Mouse (Mus musculus): ENCODE data around the gene Lekr1. TPM values are rescaled to one million over a fixed set of nuclear protein-coding genes. Genes with fewer than 3 reads are reported as not detected.
A peak's percentile ranks its signal among the peaks of the same experiment; 100 is the strongest.

Lekr1 gene
- polyA plus RNA-seq, 1 experiment from 2014 or later: 7.0 TPM

DNA sequence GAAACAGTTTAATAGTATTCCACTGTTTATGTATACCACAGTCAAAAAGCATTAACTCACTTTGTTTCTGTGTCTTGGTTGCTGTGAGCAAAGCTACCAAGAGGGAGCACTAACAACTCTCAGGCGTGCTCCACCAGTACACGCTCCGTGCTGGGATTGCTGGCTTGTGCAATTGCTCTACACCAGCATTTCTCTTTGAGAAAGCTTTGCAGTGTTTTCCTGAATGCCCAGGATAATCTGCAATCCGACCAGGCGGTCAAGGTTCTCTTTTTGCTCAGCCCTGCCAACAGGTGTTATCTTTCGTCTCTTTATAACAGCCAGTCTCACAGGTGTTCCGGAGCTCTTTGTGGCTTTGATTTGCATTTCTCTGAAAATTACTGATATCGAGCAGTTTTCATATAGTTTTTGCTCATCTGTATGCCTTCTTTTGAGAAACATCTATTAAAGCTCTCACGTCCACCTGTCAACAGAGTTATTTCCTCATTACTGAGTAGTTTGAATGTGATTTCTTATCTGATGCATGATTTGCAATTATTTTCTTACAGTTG, 36.4 kb upstream of the Lekr1 start:
- Histone ChIP-seq H3K27me3 (ENCODE audit: control insufficient read depth, insufficient read depth, low read length) (peaks cover 6% of the 10 kb centered on the region; the same call in 1 of the 2 replicates), H3K4me2 (ENCODE audit: low read length) (no peak overlapping the region), H3K9me3 (ENCODE audit: control insufficient read depth, low read length) (no peaks in the 10 kb centered on the region), H3K36me3 (ENCODE audit: control insufficient read depth, insufficient read depth, low read length) (no peaks in the 10 kb centered on the region), H3K4me1 (ENCODE audit: control insufficient read depth, insufficient read depth, low read length) (peaks cover 11% of the 10 kb centered on the region; the same call in 1 of the 2 replicates), H3K9ac (replicated peaks; ENCODE audit: low read length) (no peak overlapping the region), H3K4me3 (replicated peaks; ENCODE audit: low read depth, low read length) (no peak overlapping the region), H3K27ac (replicated peaks; ENCODE audit: low read depth, low read length) (no peak overlapping the region)
- 86% methylated on average over 9 of the region's 9 CpGs for WGBS
- ATAC-seq (ENCODE audit: low FRiP score, low TSS enrichment): no peak
- DNase-seq: no peak

DNA sequence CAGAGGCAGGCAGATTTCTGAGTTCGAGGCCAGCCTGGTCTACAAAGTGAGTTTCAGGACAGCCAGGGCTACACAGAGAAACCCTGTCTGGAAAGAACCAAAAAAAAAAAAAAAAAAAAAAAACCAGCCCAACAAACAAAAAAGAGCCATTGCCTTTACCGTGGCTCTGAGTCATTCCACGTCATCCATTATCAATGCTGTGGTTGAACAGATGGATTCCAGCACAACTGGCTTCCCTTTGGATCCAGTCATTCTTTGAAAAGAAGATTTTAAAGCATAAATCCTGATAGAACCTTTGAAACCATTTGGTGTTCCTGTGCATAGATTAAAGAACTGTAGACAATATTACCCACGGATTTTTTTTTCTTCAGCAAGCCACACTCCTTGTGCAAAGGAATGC, 32.4 kb upstream of the Lekr1 start:
- Histone ChIP-seq H3K9ac (replicated peaks; ENCODE audit: low read length) (no peak overlapping the region), H3K9me3 (ENCODE audit: control insufficient read depth, low read length) (no peaks in the 10 kb centered on the region), H3K27ac (replicated peaks; ENCODE audit: low read depth, low read length) (no peak overlapping the region), H3K36me3 (ENCODE audit: control insufficient read depth, insufficient read depth, low read length) (no peaks in the 10 kb centered on the region), H3K4me1 (ENCODE audit: control insufficient read depth, insufficient read depth, low read length) (0 out of 2 replicates have a peak, but pooled peaks cover 2% of the 10 kb centered on the region), H3K4me2 (ENCODE audit: low read length) (no peak overlapping the region), H3K4me3 (replicated peaks; ENCODE audit: low read depth, low read length) (no peak overlapping the region), H3K27me3 (ENCODE audit: control insufficient read depth, insufficient read depth, low read length) (peaks cover 6% of the 10 kb centered on the region; the same call in 1 of the 2 replicates)
- DNase-seq (no peak), ATAC-seq (ENCODE audit: low FRiP score, low TSS enrichment) (no peak)
- 74% methylated on average over 4 of the region's 4 CpGs for WGBS

DNA sequence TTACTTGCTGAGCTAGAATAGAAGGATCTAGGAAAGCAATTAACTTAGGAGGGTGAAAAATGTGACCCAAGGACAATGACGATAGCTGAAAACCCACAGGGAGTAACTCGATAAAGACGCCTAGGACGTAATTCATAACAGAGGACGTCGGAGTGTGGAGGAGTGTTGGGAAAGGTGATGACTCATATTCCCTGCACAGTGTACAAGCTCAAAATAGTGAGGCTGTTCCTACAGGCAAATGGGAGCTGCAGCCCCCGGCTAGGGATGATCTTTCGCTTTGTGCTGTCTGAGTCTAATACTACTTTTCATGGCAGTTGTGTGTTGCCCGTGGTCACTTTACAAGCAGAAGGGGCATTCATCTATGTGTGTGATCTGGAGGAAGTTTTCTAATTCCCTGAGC, 30.0 kb upstream of the Lekr1 start:
- Histone ChIP-seq H3K9me3 (ENCODE audit: control insufficient read depth, low read length) (no peaks in the 10 kb centered on the region), H3K4me1 (ENCODE audit: control insufficient read depth, insufficient read depth, low read length) (0 out of 2 replicates have a peak, but pooled peaks cover 2% of the 10 kb centered on the region), H3K36me3 (ENCODE audit: control insufficient read depth, insufficient read depth, low read length) (no peaks in the 10 kb centered on the region), H3K4me2 (ENCODE audit: low read length) (no peak overlapping the region), H3K4me3 (replicated peaks; ENCODE audit: low read depth, low read length) (no peak overlapping the region), H3K27ac (replicated peaks; ENCODE audit: low read depth, low read length) (no peak overlapping the region), H3K27me3 (ENCODE audit: control insufficient read depth, insufficient read depth, low read length) (no peaks in the 10 kb centered on the region; the same call in 1 of the 2 replicates), H3K9ac (replicated peaks; ENCODE audit: low read length) (no peak overlapping the region)
- WGBS: 59% methylated on average over 9 of the region's 9 CpGs
- no peak for ATAC-seq (ENCODE audit: low FRiP score, low TSS enrichment)
- no peak for DNase-seq

DNA sequence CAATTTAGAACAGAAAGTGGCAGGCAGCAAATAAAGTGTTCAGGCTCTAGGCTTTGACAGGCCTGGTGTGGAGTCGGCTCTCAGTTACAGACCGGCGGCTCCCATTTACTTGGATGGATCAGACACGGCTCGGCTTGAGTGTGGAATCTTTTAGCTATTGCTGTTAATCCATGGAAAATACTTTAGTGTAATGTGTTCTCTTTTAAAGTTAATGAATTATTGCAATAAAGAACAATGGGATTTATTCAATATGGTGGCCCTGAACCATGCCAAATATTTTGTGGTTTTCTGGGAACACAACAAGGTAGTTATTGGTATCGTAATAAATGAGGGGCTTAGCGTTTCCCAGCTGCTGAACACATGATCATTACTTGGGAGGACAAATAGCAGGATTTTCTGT, 28.7 kb upstream of the Lekr1 start:
- H3K4me3 ChIP-seq (replicated peaks; ENCODE audit: low read depth, low read length): no peak overlapping the region
- WGBS: 32% methylated on average over 7 of the region's 7 CpGs

DNA sequence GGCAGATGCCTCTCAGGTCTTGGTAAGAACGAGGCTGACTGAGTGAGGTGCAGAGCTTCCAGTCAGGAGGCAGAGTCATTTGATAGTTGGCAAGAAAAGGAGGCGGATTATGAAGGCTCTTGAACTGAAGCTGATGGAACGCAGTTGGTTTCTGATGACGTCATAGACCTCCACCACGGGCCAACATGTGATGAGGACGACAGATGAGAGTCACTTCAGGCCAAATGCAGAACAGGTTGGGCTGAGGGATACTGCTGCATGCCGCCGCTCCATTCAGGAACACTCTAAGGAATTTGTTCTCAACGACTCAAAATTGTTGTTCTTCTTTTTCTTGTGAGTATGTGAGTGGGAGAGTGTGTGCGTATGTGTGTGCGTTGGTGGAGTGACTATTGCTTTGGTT, 27.1 kb upstream of the Lekr1 start:
- DNase-seq (no peak), ATAC-seq (ENCODE audit: low FRiP score, low TSS enrichment) (no peak)
- Histone ChIP-seq H3K9ac (replicated peaks; ENCODE audit: low read length) (no peak overlapping the region), H3K36me3 (ENCODE audit: control insufficient read depth, insufficient read depth, low read length) (no peaks in the 10 kb centered on the region), H3K4me2 (ENCODE audit: low read length) (no peak overlapping the region), H3K27ac (replicated peaks; ENCODE audit: low read depth, low read length) (no peak overlapping the region), H3K4me1 (ENCODE audit: control insufficient read depth, insufficient read depth, low read length) (0 out of 2 replicates have a peak, but pooled peaks cover 2% of the 10 kb centered on the region), H3K9me3 (ENCODE audit: control insufficient read depth, low read length) (no peaks in the 10 kb centered on the region), H3K27me3 (ENCODE audit: control insufficient read depth, insufficient read depth, low read length) (no peaks in the 10 kb centered on the region; the same call in 1 of the 2 replicates), H3K4me3 (replicated peaks; ENCODE audit: low read depth, low read length) (no peak overlapping the region)
- WGBS: 95% methylated on average over 11 of the region's 11 CpGs

More for the DNA sequence above, 28.7 kb upstream of the Lekr1 start:
- H3K27me3 ChIP-seq (ENCODE audit: control insufficient read depth, insufficient read depth, low read length): no peaks in the 10 kb centered on the region; the same call in 1 of the 2 replicates
- DNase-seq: peak; percentile 58
- H3K9ac ChIP-seq (replicated peaks; ENCODE audit: low read length): no peak overlapping the region
- H3K9me3 ChIP-seq (ENCODE audit: control insufficient read depth, low read length): no peaks in the 10 kb centered on the region
- H3K4me1 ChIP-seq (ENCODE audit: control insufficient read depth, insufficient read depth, low read length): 0 out of 2 replicates have a peak, but pooled peaks cover 2% of the 10 kb centered on the region
- no peak overlapping the region for H3K27ac ChIP-seq (replicated peaks; ENCODE audit: low read depth, low read length)
- H3K4me2 ChIP-seq (ENCODE audit: low read length): no peak overlapping the region
- no peak for ATAC-seq (ENCODE audit: low FRiP score, low TSS enrichment)
- no peaks in the 10 kb centered on the region for H3K36me3 ChIP-seq (ENCODE audit: control insufficient read depth, insufficient read depth, low read length)

DNA sequence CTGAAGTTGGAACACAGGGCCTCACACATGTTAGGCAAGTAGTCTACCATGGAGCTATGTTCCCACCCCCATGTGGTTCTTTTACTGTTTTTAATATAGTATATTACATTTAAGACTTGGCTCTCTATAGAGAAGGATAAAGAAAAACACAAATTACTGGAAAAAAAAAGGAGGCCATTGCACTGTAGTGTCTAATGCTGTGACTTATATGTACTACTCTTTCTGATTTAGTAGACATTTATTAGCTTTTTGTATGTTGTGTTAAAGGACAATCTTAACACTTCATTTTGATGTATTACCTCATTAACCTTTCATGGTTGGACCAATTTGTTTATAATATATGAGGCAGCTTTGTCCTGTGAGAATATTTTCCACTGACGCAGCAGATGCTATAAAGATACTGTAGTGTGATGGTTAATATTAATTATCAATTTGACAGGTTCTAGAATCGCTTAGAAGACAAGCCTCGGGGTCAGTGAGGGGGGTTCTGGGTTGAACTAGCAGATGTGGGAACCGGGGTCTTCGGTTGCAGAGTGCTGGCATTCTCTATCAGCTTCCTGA, 26.5 kb upstream of the Lekr1 start:
- no peak overlapping the region for H3K4me3 ChIP-seq (replicated peaks; ENCODE audit: low read depth, low read length)
- DNase-seq (no peak), ATAC-seq (ENCODE audit: low FRiP score, low TSS enrichment) (no peak)
- no peak overlapping the region for H3K9ac ChIP-seq (replicated peaks; ENCODE audit: low read length)
- H3K27ac ChIP-seq (replicated peaks; ENCODE audit: low read depth, low read length): no peak overlapping the region
- no peak overlapping the region for H3K4me2 ChIP-seq (ENCODE audit: low read length)
- 82% methylated on average over 5 of the region's 5 CpGs for WGBS
- no peaks in the 10 kb centered on the region; the same call in 1 of the 2 replicates for H3K27me3 ChIP-seq (ENCODE audit: control insufficient read depth, insufficient read depth, low read length)
- 0 out of 2 replicates have a peak, but pooled peaks cover 2% of the 10 kb centered on the region for H3K4me1 ChIP-seq (ENCODE audit: control insufficient read depth, insufficient read depth, low read length)
- no peaks in the 10 kb centered on the region for H3K9me3 ChIP-seq (ENCODE audit: control insufficient read depth, low read length)
- no peaks in the 10 kb centered on the region for H3K36me3 ChIP-seq (ENCODE audit: control insufficient read depth, insufficient read depth, low read length)

DNA sequence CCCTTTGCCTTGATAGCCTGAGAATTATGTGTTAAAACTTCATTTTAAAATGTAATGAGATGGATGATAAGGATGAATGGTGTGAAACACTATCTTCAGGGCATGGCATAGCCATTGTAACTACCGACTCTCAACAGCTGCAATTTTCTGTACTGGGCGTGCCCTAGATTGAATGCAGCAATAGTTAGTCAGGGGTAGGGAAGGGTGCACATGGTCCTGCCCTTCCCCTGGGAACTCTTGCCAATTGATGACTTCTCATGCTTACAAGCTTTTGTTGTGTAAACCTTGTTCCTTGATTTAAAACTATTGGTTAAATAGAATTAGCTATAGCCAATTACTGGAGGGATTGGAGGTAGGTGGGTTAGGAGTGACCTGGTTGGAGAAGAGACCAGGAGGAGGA, 23.1 kb upstream of the Lekr1 start:
- H3K9me3 ChIP-seq (ENCODE audit: control insufficient read depth, low read length): no peaks in the 10 kb centered on the region

DNA sequence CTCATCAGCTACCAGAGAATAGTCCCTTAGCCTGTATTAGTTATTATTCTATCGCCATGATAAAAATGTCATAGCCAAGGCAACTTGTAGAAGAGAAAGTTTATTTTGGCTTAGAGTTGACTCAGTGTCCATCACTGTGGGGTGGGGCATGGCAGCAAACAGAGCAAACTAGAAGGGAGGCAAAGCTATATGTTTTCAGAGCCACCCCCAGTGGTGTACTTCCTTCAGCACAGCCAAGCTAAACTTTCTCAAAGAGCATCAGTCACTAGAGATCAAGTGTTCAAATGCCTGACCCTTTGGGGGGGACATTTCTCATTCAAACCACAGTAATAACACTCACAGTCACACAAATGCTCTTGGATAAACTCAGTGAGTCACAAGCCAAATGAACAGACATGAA, 22.4 kb upstream of the Lekr1 start:
- no peaks in the 10 kb centered on the region for H3K4me1 ChIP-seq (ENCODE audit: control insufficient read depth, insufficient read depth, low read length)

More for the DNA sequence above, 23.1 kb upstream of the Lekr1 start:
- Histone ChIP-seq H3K4me3 (replicated peaks; ENCODE audit: low read depth, low read length) (no peak overlapping the region), H3K27me3 (ENCODE audit: control insufficient read depth, insufficient read depth, low read length) (no peaks in the 10 kb centered on the region), H3K4me2 (ENCODE audit: low read length) (no peak overlapping the region), H3K4me1 (ENCODE audit: control insufficient read depth, insufficient read depth, low read length) (no peaks in the 10 kb centered on the region), H3K9ac (replicated peaks; ENCODE audit: low read length) (no peak overlapping the region), H3K36me3 (ENCODE audit: control insufficient read depth, insufficient read depth, low read length) (no peaks in the 10 kb centered on the region), H3K27ac (replicated peaks; ENCODE audit: low read depth, low read length) (no peak overlapping the region)
- DNase-seq (no peak), ATAC-seq (ENCODE audit: low FRiP score, low TSS enrichment) (no peak)
- 86% methylated on average over 2 of the region's 2 CpGs for WGBS

DNA sequence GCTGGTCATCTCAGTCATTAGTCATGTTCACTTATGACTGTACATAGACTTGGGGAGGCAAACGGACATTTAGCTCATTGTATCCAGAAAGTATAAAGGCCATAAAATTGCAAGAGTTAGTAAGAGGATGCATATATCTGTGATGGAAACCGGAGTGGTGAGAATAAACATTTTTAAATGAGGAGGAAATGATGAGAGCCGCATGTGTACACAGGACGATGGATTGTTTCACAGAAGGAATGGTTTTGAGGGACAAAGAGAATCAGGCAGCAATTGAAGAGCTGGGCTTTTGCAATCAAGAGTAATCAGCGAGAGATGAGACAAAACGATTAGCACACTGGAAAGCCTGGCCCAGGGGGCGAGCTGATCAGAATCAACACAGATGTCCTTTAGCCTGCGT, 18.4 kb upstream of the Lekr1 start:
- Histone ChIP-seq H3K27ac (replicated peaks; ENCODE audit: low read depth, low read length) (no peak overlapping the region), H3K4me1 (ENCODE audit: control insufficient read depth, insufficient read depth, low read length) (no peaks in the 10 kb centered on the region; the same call in 1 of the 2 replicates), H3K9me3 (ENCODE audit: control insufficient read depth, low read length) (no peaks in the 10 kb centered on the region), H3K36me3 (ENCODE audit: control insufficient read depth, insufficient read depth, low read length) (no peaks in the 10 kb centered on the region), H3K9ac (replicated peaks; ENCODE audit: low read length) (no peak overlapping the region), H3K4me3 (replicated peaks; ENCODE audit: low read depth, low read length) (no peak overlapping the region), H3K27me3 (ENCODE audit: control insufficient read depth, insufficient read depth, low read length) (0 out of 2 replicates have a peak, but pooled peaks cover 3% of the 10 kb centered on the region), H3K4me2 (ENCODE audit: low read length) (no peak overlapping the region)
- WGBS: 82% methylated on average over 8 of the region's 8 CpGs
- no peak for DNase-seq
- no peak for ATAC-seq (ENCODE audit: low FRiP score, low TSS enrichment)

More for the DNA sequence above, 22.4 kb upstream of the Lekr1 start:
- no peak overlapping the region for H3K9ac ChIP-seq (replicated peaks; ENCODE audit: low read length)
- H3K36me3 ChIP-seq (ENCODE audit: control insufficient read depth, insufficient read depth, low read length): no peaks in the 10 kb centered on the region
- DNase-seq (no peak), ATAC-seq (ENCODE audit: low FRiP score, low TSS enrichment) (no peak)
- no peaks in the 10 kb centered on the region for H3K9me3 ChIP-seq (ENCODE audit: control insufficient read depth, low read length)
- H3K4me2 ChIP-seq (ENCODE audit: low read length): no peak overlapping the region
- WGBS: 97% methylated on average over 1 of the region's 1 CpGs
- no peaks in the 10 kb centered on the region for H3K27me3 ChIP-seq (ENCODE audit: control insufficient read depth, insufficient read depth, low read length)
- no peak overlapping the region for H3K4me3 ChIP-seq (replicated peaks; ENCODE audit: low read depth, low read length)
- no peak overlapping the region for H3K27ac ChIP-seq (replicated peaks; ENCODE audit: low read depth, low read length)

All from midbrain, embryonic 14.5 days (tissue).